Mouse (Mus musculus): ENCODE data around the gene Klhl12.
"Not testable (repeated sequence)": the region's sequence is repeated elsewhere in the genome, so short reads cannot be mapped to it uniquely, and the experiment has no call there.

Klhl12 gene

GRCm38 (mm10) chr1:134516491-134517198, 61.3 kb downstream of the Klhl12 start:
- DNase-seq (ENCODE audit: low spot score): no peak

GRCm38 (mm10) chr1:134517841-134518240, 62.5 kb downstream of the Klhl12 start:
- DNase-seq (ENCODE audit: low spot score): not testable (repeated sequence)

GRCm38 (mm10) chr1:134518677-134519076, 63.3 kb downstream of the Klhl12 start:
- DNase-seq (ENCODE audit: low spot score): peak; percentile 81

- DNase-seq (ENCODE audit: low spot score): not testable (repeated sequence)
Observed at GRCm38 (mm10) chr1:134519201-134519600, 63.9 kb downstream of the Klhl12 start.

- DNase-seq (ENCODE audit: low spot score): no peak
Observed at GRCm38 (mm10) chr1:134520001-134520721, 64.8 kb downstream of the Klhl12 start.

- no peak for DNase-seq (ENCODE audit: low spot score)
Observed at GRCm38 (mm10) chr1:134521163-134521562, 65.8 kb downstream of the Klhl12 start.

GRCm38 (mm10) chr1:134522325-134522724, 67.0 kb downstream of the Klhl12 start:
- no peak for DNase-seq (ENCODE audit: low spot score)

- DNase-seq (ENCODE audit: low spot score): no peak
Observed at GRCm38 (mm10) chr1:134524424-134524823, 69.1 kb downstream of the Klhl12 start.

GRCm38 (mm10) chr1:134525015-134525414, 69.7 kb downstream of the Klhl12 start:
- DNase-seq (ENCODE audit: low spot score): no peak

- no peak for DNase-seq (ENCODE audit: low spot score)
Observed at GRCm38 (mm10) chr1:134526752-134527151, 71.4 kb downstream of the Klhl12 start.

- DNase-seq (ENCODE audit: low spot score): no peak
Observed at GRCm38 (mm10) chr1:134530618-134531017, 75.3 kb downstream of the Klhl12 start.

- not testable (repeated sequence) for DNase-seq (ENCODE audit: low spot score)
Observed at GRCm38 (mm10) chr1:134533710-134534109, 78.4 kb downstream of the Klhl12 start.

- no peak for DNase-seq (ENCODE audit: low spot score)
Observed at GRCm38 (mm10) chr1:134535054-134535453, 79.7 kb downstream of the Klhl12 start.

GRCm38 (mm10) chr1:134535513-134535912, 80.2 kb downstream of the Klhl12 start:
- no peak for DNase-seq (ENCODE audit: low spot score)

GRCm38 (mm10) chr1:134540610-134541009, 85.3 kb downstream of the Klhl12 start:
- DNase-seq (ENCODE audit: low spot score): no peak

All from ovary, adult 18-20 months (tissue).